Mouse (Mus musculus): ENCODE results near the gene Egln3.

Egln3 gene

DNA sequence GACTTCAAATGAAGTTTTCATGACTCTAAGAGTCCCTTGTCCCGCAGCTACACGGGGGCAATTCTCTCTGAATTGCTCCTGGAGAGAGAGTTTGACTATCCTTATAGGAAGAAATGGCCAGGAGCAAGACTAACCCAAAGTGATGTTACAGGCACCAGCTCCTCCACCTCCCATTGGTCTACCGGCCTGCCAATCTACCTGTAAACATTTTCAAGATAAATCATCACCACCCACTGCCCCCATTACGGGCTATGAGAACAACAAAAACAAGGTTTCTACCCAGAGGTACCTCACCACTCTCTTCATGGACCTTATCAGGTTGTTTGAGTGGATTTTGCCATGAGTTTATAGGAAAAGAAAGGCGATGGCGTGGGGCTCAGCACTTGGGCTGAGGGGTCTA is 1.4 kb downstream of the Egln3 start:
- DNase-seq: peak in 1 of 2 experiments; percentile 51

DNA sequence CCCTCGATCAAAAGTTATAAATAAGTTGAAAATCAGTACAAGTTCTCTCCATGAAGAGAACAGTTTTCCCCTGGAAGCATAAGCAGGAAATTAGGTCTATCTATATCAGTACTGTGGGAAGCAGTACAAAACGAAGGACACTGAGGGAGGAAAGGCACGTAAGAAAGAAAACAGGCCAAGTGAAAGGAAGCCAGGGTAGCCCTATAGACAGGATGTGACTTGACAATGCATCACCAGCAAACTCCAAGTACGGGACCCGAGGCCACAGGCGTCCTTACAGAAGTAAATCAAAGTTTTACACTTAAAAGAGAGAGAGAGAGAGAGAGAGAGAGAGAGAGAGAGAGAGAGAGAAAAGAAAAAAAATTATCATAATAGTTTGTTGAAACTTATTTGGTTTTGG is 2.8 kb downstream of the Egln3 start:
- DNase-seq: no peak

DNA sequence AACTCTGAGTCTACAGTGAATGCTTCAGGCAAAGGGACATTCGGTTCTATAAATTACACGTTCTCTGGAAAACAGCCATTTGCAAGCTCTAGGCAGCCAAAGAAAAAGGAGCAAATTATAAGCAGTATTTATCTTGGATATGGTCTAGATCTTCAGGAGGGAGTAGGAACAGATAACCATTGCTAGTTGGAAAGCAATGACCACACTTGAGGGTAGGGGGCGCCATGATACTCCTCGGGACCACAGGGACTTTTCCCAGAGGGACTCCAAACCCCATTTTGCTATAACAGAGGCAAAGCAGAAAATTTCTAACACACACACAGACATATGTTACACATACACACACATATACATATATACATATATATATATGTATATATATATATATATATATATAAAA is 3.5 kb downstream of the Egln3 start:
- no peak for DNase-seq

DNA sequence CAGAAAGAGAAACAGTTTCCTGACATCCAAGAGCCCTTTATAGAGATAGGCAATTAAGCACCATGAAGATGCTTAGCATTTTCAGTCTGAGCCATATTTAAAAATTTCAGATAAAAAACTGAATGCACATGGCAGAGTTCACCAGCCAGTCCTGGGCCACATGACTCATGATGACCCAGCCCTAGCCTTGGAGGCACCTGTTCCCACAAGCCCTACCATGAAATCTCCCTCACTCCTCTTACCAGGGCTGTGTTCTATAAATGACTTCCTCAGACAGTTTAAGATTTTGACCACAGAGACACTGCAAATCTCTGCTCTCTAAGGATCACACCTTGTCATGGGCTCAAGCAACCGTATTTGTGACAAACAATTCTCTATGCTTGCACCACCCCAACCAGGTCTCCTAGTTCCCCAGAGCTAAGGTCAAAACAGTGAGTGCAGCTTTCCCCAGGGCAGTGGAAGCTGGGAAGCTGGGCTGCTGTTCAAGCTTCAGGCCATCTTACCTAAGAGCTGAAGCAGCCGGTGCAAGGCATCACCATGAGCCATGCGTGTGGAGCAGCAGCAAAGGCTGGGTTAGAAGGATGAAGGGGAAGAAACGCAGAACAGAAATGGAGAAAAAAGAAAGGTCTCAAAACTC is 5.3 kb downstream of the Egln3 start:
- DNase-seq: no peak

DNA sequence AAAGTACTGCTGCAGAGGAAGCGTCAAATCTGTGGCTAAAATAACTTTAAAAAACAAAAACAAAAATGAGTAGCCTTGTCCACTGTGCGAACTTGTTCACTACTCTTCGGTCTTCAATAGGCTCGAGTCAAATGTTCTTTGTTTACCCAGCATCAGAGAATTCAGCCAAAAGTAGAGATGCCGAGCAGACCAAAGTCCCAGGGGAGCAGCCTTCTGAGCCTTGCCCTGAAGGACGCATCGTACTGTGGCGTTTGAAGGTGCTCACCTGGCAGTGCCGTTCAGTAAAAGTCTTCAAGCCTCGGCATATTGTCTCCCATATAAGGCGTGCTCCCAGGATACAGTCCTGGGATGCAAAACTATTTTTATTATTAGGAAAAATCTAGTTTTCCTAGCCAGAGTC is 5.8 kb downstream of the Egln3 start:
- DNase-seq: no peak

DNA sequence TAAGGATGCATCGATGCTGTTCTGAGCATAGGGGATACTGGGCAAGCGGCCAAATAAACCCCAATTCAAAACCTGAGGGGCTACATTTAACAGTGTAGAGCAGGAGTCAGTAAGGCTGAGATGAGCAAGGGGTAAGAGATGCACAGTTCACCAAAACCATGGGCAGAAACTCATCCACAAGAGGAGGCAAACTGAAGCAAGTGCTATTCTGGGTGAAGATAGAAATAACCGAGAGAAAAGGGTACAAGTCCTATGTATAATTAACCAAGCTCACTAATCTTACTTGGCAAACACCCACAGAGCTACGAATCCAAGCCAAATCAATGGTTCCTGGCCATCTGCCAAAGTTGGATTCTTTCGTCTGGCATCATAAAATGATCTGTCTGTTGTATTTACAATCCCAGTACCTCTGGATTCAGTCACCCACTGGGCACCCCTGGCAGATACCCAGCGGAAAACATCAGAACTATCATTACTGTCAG is 6.3 kb downstream of the Egln3 start:
- DNase-seq: no peak

DNA sequence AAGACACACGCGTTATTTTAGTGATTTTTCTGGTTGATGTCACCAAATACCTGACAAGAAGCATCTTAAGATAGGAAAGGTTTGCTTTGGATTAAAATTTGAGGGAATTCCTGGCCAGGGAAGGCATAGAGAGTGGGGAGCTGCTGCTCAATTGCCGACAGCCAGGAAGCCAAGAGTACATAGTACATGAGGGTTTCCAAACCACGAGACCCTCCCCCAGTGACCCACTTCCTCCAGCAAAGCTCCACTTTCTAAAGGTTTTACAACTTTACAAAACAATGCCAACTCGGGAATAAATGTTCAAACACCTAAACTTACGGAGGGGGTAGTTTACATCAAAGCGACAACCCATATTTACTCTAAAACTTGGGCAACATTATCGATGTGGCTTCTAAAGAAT is 6.8 kb downstream of the Egln3 start:
- no peak for DNase-seq

DNA sequence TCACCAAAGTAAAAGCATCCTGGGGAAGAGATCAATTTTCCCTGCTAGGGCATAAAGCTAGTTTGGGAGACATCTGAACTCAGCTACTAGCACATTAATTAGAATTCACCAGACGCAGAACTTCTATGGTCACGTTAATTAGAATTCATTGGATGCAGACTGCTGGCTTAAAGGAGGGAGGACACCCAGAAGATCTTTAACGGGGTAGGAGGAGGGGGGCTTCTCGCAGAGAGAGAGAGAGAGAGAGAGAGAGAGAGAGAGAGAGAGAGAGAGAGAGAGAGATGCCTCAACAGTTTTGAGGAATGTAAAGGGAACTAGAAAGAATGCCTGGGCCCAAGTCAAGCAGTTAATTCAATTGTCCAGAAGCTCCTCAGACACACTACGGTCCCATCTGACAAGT is 9.5 kb downstream of the Egln3 start:
- DNase-seq: no peak

DNA sequence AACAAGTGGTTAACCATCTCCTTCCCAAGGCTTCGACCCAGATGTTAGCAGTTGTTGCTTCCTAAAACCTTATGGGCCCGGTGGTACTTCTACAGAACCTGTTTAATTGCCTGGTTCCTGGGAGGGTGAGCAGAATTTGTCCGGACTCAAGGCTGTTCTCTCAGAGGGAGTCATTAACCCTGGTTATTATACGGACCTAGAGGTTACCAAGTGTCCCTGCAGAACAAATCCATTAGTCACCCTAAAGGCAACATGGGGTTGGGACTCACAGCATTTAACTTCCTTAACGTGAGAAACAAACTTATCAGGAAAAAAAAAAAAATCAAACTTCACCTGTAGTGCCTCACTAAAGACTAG is 11.4 kb downstream of the Egln3 start:
- no peak for DNase-seq

DNA sequence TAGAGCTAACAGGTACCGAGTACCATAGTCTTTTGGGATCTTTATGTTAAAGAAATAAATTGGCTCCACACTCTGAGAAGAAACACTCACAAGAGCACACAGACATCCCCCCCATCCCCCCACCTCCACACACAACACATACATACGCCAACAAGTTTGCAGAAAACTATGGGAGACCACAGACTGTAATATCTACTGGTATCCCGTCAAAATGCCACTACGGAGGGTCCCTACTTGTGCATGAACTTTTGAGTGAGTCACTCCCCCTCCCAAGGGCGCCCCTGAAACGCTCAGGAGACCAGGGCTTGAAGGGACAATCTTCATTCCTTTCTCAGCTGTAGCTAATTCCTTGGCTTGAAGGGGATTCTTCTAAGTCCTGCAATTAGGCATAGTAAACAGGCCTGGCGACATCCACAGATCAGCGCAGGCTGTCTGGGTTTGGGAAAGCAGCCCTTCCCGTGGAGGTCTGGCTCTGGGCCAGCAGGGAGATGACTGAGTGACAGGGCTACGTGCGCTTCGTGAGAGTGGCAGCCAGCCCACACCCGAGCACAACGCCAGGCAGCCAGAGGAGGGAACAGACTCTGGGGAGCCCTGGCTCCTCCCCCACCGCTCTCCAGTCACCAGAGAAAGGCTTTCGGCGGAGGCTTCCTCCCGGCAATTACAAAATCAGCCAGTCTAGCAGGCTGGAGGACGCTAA is 11.9 kb downstream of the Egln3 start:
- peak; percentile 64 to 69 for DNase-seq

DNA sequence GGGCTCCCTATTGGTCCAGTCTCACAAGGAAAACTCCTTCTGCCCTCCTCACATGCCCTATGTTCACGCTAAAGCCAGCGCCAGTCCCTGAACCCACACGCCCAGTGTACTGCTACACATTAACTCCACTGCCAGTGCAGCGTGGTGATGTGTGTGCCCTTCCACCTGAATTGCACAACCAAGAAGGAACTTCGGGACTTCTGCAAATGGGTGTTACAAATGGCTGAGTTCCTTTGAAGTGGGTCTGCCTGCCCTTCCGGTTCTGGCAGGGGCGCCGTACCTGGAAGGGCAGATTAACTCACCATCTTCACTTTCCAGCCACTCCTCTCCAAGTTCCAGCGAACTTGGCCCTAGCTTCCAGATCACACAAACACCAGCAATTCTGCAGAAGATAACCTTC is 12.5 kb downstream of the Egln3 start:
- no peak for DNase-seq

DNA sequence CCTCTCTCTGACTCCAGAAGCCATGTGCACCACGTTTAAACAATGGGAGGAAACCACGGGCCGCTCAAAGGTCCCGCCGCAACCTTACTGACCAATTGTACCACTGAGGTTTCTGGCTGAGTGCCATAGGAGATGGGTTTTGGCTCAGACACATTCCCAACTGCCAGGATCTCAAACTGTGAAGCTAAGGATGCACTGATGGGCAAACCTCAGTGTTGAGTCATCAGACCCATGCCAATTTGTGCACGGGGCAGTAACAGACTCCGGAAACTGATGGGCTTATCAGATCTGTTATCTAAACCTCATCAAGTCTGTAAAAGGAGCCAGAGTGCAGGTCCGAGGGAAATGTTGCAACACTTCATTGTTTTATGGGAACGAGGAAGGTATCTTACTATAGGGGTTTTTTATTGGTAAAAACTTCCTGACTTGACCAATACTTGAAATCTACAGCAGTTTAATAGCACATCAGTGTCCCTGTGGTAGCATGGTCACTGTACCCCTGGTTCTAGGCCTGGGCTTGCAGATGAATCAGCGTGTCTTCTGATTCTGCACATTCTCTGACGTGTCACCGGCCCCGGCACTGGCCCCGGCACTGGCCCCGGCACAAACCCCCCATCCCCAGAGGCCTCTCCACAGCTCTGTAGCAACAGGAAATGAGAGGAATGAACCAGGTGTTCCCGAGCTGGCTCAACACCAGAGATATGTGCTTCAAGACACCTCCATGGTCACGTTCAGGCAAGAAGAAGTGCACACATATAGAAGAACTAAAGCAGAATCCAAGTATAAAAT is 15.7 kb downstream of the Egln3 start:
- DNase-seq: peak; percentile 31 to 33

DNA sequence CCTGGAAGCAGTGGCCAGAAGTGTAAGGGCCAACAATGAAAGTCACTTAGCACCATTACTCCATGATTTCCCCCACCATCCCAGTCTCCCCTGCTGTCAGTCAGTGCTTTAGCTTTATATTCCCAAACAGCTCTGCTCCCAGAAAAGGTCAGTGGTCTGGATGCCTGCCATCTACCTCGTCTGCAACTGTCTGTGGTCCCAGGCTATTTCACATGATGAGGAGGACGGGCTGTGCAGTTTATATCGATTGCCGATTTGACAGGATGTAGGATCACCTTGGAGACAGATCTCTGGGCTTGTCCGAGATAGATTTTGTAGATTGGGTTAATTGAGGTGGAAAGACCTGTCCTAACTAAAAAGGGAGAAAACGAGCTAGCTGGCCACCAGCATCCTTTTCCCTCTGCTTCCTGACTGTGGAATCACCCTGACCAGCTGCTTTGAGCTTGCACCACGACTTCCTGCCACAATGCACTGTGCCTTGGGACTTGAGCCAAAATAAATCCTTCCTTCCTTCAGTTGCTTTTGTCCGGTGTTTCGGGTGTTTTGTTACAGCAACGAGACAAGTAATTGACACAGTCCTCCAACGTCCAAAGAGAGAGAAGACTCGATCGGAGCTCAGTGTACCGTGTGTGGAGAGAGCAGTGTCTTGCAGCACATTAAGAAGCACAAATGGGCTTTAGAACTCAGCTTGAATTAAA is 16.6 kb downstream of the Egln3 start:
- DNase-seq: no peak

DNA sequence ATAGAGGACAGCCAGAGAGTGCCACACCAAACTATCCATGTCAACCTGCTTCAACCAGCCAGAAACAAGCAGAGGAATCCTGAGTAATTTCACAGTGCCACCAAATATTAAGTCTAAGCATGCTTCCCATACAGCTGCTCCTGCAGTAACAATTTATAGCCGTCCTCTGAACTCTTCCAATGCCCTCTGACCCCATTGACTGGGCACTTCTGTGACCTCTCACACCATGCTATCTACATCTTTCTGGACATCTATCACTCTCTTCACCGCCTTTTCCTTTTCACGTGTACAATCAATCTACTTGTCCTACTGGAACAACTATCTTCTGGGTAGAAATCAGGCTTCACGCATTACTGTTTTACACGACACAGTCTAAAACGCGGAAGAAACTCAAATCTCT is 19.4 kb downstream of the Egln3 start:
- DNase-seq: no peak

DNA sequence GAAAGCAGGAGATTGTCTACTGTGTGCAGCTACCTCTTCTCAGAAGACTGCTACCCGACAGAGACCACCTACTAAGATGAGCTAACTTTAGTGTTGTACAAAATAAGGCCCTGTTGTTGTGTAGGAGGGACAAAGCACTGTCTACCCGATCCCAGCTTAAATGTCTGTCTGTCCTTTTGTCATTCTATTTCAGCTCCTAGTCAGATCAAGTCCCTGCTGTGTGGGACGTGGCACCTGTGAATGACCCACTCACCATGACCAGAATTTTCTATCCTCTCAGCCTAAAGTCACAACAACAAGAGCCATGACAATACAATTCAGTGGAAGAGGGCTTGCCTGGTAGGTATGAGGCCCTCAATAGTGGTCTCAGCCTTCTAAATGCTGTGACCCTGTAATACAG is 25.3 kb downstream of the Egln3 start:
- DNase-seq: no peak

DNA sequence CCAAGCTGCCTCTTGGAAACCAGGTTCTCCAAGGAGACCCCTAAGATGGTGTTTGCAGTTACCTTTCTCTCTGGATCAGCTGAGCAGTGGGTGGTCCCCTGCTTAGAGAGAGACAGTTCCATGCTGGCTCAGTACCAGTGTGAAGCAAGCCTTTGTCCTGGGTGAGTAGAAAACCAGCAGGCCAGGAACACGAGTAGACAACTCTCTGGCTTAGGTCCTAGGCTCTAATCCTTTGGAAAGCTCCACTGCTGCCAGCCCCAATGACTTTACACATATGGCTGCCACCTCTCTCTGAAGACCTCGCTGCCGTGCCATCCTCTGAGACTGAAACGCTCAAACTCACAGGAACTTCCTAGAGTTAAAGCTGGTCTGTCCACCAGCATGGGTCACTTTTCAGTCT is 34.9 kb downstream of the Egln3 start:
- DNase-seq: no peak

DNA sequence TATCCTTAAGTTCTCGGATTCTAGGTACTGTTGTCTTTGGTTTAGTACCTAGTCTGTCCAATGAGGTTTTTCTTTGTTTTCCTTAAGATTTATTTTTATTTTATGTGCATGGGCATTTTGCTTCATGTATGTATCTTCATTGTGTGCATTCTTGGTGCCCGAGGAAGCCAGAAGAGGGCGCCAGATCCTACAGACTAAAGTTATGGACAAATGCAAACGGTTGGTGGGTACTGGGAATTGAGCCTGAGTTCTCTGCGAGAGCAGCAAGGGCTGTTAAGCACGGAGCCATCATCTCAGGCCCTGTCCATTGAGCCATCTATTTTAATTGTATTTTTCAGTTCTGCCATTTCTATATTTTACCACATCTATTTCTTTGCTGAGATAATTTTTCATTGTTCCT is 35.9 kb downstream of the Egln3 start:
- DNase-seq: no peak

DNA sequence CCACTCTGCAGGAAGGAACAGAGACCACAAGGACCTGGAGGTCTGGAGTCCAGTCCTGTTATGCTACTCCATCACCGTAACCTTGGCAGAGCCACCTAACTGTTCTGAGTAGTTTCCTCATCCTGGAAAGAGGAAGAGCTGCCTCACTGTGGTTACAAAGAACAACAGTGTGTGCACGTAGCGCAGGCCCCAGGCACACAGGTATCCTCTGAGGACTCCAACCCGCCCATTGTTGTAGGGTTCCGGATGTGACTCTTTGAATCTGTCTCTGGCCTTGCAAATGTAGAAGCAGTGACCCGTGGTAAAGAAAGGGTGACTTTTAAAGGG is 39.0 kb downstream of the Egln3 start:
- no peak for DNase-seq

DNA sequence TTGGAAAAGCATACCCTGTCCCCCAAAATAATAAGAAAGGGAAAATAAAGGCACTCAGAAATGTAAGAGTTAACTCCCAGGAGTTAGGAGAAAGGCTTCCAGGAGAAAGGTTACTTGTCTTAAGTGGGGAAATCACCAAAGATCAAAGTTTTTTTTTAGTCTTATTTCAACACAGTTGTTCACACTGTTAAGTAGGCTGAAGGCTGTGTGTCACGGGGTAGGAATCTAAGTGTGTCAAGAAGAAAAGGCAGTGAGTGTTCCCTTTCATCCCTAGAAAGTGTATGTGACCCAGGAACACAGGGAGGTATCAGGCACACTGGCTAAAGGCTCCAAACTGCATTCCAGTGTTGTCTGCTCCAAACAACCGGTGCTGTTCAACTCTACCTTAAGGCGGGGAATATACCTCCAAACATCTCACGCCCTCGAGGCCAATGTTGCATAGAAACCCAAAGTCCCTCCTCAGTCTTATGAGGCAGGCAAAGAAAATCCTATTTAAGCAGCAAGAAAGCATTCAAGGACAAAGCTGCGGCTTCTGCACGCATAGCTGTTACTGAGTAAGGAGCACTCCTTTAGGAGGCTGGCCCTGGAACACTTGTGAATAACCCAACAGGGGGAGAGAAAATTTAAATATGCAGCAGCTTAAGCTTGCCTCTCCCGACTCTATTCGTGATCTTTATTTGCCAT is 39.5 kb downstream of the Egln3 start:
- no peak for DNase-seq

DNA sequence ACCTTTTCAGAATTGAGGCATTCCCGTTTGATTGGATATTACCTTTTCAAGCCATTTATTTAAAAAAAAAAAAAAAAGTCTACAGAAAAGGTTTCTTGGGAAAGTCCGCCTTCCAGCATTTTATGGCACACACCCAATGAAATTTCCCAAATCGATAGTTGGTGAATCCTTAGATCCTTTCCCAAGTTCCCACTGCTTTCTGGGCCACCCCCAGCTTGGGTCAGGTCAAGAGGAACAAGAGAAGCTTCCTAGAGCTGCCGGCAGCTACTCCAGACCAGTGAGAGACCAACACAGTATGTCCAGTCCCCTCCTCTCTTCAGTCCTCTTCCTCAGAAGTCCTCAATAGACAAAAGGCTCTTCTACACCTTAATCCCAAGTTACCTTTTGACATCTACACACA is 40.5 kb downstream of the Egln3 start:
- no peak for DNase-seq

DNA sequence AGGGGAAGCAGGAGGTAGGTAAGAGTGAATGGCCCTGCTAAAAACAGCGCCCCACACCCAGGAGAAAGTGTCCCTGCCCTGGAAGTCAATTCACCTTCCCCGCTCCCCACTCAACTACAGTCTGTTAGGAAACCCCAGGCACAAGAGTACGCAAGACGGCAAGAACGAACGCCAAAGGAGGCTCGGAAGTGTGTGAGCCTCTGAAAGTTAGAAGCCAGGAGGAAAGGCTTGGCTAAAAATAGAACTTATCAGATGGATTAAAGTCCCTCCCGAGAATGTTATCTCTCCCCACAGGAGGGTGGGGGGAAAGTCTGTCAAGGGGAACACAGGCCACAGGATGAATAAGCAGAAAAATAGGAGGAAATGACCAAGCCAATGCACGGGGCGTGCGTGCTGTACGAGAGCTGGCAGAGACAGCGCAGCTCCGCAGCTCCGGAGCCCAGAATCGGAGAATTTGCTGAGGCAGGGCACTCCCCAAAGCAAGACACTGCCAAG is 41.0 kb downstream of the Egln3 start:
- no peak for DNase-seq

DNA sequence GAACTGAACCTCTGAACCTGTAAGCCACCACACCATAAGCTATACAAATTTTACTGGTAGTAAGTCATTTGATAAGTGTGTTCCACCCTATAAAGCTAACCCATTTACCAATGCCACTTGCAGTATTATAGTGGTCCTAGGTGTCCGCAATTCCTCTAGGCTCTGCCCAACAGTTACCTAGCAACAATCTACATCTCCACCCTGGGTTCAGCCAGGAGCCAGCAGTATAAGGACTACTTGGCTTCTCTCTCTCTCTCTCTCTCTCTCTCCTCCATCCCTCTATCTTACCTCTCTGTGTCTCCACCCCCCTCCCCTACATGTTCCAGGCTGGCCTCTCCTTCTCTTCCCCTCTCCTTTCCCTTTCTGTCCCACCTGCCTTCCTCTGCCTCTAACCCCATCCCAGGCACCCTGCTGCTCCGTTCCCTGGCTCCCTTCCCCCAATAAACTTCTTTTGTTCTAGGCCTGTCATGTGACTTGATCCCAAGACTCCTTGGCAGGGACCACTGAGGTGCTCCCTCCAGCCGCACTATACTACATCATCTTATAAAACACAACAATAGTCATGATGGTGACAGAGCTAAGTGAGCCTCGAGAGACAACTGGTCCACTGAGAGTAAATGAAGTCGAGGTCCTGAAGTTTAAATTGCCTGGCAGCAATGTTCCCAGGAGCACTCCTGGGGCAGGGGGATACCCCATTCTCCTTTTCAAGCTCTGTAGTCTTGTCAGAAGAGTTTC is 42.0 kb downstream of the Egln3 start:
- DNase-seq: no peak

Data from thymus, adult 18-20 months (tissue).